Mouse (Mus musculus): Measurements from ENCODE around the gene Slc24a2. TPM values are rescaled to one million over a fixed set of nuclear protein-coding genes. Genes with fewer than 3 reads are reported as not detected.

Slc24a2 gene
- polyA plus RNA-seq, 2 experiments, result 0.62 to 1.3 TPM

DNA sequence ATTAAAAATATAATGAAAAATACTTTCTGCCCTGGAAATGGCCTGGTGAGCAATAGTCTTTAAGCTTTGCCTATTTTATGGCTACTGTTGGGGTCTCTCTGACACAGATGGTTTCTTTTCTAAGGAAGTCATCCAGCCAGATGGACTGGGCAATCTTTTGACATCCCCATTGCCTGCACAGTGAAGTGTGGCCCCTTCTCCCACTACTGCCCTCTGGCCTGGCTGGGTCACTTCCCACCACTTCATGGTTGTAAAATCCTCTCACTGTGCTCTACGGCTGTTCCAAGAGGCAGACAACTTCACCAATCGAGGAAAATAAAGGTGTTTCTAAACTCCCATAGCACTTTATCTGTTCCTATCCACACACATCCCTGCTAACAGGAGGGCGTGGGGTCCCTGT lies 208.7 kb downstream of the Slc24a2 start:
- Histone ChIP-seq H3K27ac (replicated peaks; ENCODE audit: low read depth, low read length) (no peak overlapping the region), H3K36me3 (ENCODE audit: control insufficient read depth, insufficient read depth, low read length) (no peaks in the 10 kb centered on the region), H3K4me3 (replicated peaks; ENCODE audit: low read length) (no peak overlapping the region), H3K9me3 (ENCODE audit: control insufficient read depth, low read length) (no peaks in the 10 kb centered on the region), H3K4me2 (replicated peaks; ENCODE audit: low read depth, low read length, severe bottlenecking) (no peak overlapping the region), H3K4me1 (ENCODE audit: control insufficient read depth, insufficient read depth, low read length) (0 out of 2 replicates have a peak, but pooled peaks cover 3% of the 10 kb centered on the region), H3K9ac (ENCODE audit: low read depth, low read length, severe bottlenecking) (no peak overlapping the region), H3K27me3 (ENCODE audit: control insufficient read depth, insufficient read depth, low read length) (no peaks in the 10 kb centered on the region)
- no peak for TF ChIP-seq POLR2A (IDR thresholded peaks at IDR 0.05; ENCODE audit: borderline replicate concordance, extremely low read depth, insufficient read depth, insufficient read length)
- ATAC-seq (ENCODE audit: low FRiP score, low read depth) (no peak), DNase-seq (ENCODE audit: low spot score) (no peak)
- WGBS, result 55% methylated on average over 3 of the region's 3 CpGs

DNA sequence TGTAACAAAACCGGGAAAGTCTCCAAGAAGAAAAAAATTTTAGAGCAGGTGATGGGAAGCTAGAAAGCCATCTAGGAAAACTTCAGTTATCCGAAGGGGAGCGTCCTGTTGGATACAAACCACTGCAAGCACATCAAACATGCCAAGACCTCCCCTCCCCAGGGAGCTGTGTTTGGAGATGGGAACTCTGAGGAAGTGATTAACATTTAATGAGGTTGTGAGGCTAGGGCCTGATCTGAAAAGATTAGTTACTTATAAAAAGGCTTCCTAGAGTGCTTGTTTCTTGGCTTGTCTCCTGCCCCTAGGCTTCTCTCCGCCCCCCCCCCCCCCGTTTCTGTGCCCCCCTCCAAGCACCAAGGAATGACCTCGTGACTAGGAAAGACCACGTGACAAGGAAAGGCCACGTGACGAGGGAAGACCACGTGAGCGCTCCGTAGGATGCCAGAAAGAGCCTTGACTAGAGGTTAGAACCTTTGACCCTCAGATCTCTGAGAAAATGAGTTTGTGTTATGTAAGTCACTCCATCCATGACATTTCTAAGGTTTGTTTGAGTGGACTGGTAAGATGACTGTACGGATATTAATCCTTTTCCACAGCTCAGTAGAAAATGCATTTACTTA lies 210.7 kb downstream of the Slc24a2 start:
- no peaks in the 10 kb centered on the region for H3K36me3 ChIP-seq (ENCODE audit: control insufficient read depth, insufficient read depth, low read length)
- no peaks in the 10 kb centered on the region for H3K9me3 ChIP-seq (ENCODE audit: control insufficient read depth, low read length)
- 48% methylated on average over 11 of the region's 13 CpGs for WGBS
- no peak overlapping the region for H3K9ac ChIP-seq (ENCODE audit: low read depth, low read length, severe bottlenecking)
- ATAC-seq (ENCODE audit: low FRiP score, low read depth), result no peak
- H3K27me3 ChIP-seq (ENCODE audit: control insufficient read depth, insufficient read depth, low read length), result no peaks in the 10 kb centered on the region
- no peak overlapping the region for H3K27ac ChIP-seq (replicated peaks; ENCODE audit: low read depth, low read length)
- H3K4me2 ChIP-seq (replicated peaks; ENCODE audit: low read depth, low read length, severe bottlenecking), result no peak overlapping the region
- no peak for TF ChIP-seq POLR2A (IDR thresholded peaks at IDR 0.05; ENCODE audit: borderline replicate concordance, extremely low read depth, insufficient read depth, insufficient read length)
- H3K4me3 ChIP-seq (replicated peaks; ENCODE audit: low read length), result no peak overlapping the region
- 0 out of 2 replicates have a peak, but pooled peaks cover 3% of the 10 kb centered on the region for H3K4me1 ChIP-seq (ENCODE audit: control insufficient read depth, insufficient read depth, low read length)
- DNase-seq (ENCODE audit: low spot score), result no peak

DNA sequence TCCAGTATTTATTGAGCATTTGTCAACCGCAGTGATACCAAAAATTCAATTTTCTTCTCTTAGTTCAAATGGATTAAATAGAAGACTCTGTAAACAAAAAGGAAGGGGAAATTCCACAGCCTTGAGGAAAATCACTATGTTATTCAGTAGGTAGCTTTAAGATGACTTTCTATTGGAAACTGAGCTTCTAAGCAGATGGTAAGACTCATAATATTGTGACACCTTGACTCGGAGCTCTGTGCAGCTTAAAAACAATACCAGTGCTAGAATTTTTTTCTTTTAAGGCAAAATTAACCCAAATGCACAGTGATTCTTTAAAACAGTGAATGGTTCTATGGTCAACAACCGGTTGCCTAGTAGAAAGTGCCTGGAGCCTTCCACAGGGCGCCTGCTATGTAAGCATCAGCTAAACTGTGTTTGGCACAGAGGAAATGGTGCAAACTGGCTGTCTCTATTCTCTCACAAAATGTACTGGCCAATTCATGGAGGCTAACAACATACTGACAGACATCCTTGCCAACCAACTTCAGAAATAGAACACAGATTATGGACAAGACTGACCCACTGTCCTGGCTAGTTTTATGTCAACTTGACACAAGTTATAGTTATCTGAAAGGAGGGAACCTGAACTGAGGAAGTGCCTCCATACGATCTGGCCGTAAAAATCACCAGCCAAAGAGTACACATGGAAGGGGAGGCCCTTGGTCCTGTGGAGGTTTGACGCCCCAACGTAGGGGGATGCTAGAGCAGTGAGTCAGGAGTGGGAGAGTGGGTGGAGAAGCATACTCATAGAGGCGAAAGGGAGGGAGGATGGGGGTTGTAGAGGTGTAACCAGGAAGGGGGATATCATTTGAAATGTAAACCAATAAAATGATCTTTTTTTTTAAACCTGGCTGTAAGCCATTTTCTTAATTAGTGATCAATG lies 211.9 kb downstream of the Slc24a2 start:
- Histone ChIP-seq H3K36me3 (ENCODE audit: control insufficient read depth, insufficient read depth, low read length) (no peaks in the 10 kb centered on the region), H3K4me1 (ENCODE audit: control insufficient read depth, insufficient read depth, low read length) (no peaks in the 10 kb centered on the region), H3K4me2 (replicated peaks; ENCODE audit: low read depth, low read length, severe bottlenecking) (no peak overlapping the region), H3K27ac (replicated peaks; ENCODE audit: low read depth, low read length) (no peak overlapping the region), H3K9me3 (ENCODE audit: control insufficient read depth, low read length) (no peaks in the 10 kb centered on the region), H3K9ac (ENCODE audit: low read depth, low read length, severe bottlenecking) (no peak overlapping the region), H3K4me3 (replicated peaks; ENCODE audit: low read length) (no peak overlapping the region), H3K27me3 (ENCODE audit: control insufficient read depth, insufficient read depth, low read length) (no peaks in the 10 kb centered on the region)
- 74% methylated on average over 9 of the region's 9 CpGs for WGBS
- ATAC-seq (ENCODE audit: low FRiP score, low read depth) (no peak), DNase-seq (ENCODE audit: low spot score) (no peak)
- TF ChIP-seq POLR2A (IDR thresholded peaks at IDR 0.05; ENCODE audit: borderline replicate concordance, extremely low read depth, insufficient read depth, insufficient read length), result no peak

- no peak for DNase-seq (ENCODE audit: low spot score)
- Histone ChIP-seq H3K27ac (replicated peaks; ENCODE audit: low read depth, low read length) (no peak overlapping the region), H3K9ac (ENCODE audit: low read depth, low read length, severe bottlenecking) (no peak overlapping the region), H3K36me3 (ENCODE audit: control insufficient read depth, insufficient read depth, low read length) (no peaks in the 10 kb centered on the region), H3K4me2 (replicated peaks; ENCODE audit: low read depth, low read length, severe bottlenecking) (no peak overlapping the region), H3K4me3 (replicated peaks; ENCODE audit: low read length) (no peak overlapping the region), H3K4me1 (ENCODE audit: control insufficient read depth, insufficient read depth, low read length) (no peaks in the 10 kb centered on the region), H3K27me3 (ENCODE audit: control insufficient read depth, insufficient read depth, low read length) (no peaks in the 10 kb centered on the region), H3K9me3 (ENCODE audit: control insufficient read depth, low read length) (no peaks in the 10 kb centered on the region)
- ATAC-seq (ENCODE audit: low FRiP score, low read depth), result no peak
- WGBS, result 86% methylated on average over 3 of the region's 3 CpGs
- no peak for TF ChIP-seq POLR2A (IDR thresholded peaks at IDR 0.05; ENCODE audit: borderline replicate concordance, extremely low read depth, insufficient read depth, insufficient read length)
Measured at GRCm38 (mm10) chr4:87017464-87017863, 212.8 kb downstream of the Slc24a2 start.

- no peaks in the 10 kb centered on the region for H3K27me3 ChIP-seq (ENCODE audit: control insufficient read depth, insufficient read depth, low read length)
- H3K9ac ChIP-seq (ENCODE audit: low read depth, low read length, severe bottlenecking), result no peak overlapping the region
- H3K4me2 ChIP-seq (replicated peaks; ENCODE audit: low read depth, low read length, severe bottlenecking), result no peak overlapping the region
- WGBS, result 78% methylated on average over 4 of the region's 4 CpGs
- no peak for TF ChIP-seq POLR2A (IDR thresholded peaks at IDR 0.05; ENCODE audit: borderline replicate concordance, extremely low read depth, insufficient read depth, insufficient read length)
- no peaks in the 10 kb centered on the region for H3K36me3 ChIP-seq (ENCODE audit: control insufficient read depth, insufficient read depth, low read length)
- H3K4me3 ChIP-seq (replicated peaks; ENCODE audit: low read length), result no peak overlapping the region
- H3K27ac ChIP-seq (replicated peaks; ENCODE audit: low read depth, low read length), result no peak overlapping the region
- ATAC-seq (ENCODE audit: low FRiP score, low read depth) (no peak), DNase-seq (ENCODE audit: low spot score) (no peak)
- no peaks in the 10 kb centered on the region for H3K9me3 ChIP-seq (ENCODE audit: control insufficient read depth, low read length)
- no peaks in the 10 kb centered on the region for H3K4me1 ChIP-seq (ENCODE audit: control insufficient read depth, insufficient read depth, low read length)
Measured at GRCm38 (mm10) chr4:87015746-87016145, 214.5 kb downstream of the Slc24a2 start.

All from limb, embryonic 14.5 days (tissue).